Mouse (Mus musculus) spleen, adult 2 months (tissue): ENCODE measurements at regions not wholly inside any gene's neighbourhood (a gene's known extent, or its start where the extent isn't known, plus 50 kb on each side); places are given as distances from the start of the nearest gene placed in this dataset.

Experiments used
- CTCF ChIP-seq: fragments of 200-500 bp; IDR thresholded peaks from 2 replicates; pipeline ENCODE4 v1.5.1; 2011; ENCODE audit warnings: mild to moderate bottlenecking, inconsistent platforms; ENCODE audit not compliant: insufficient read depth, insufficient read length, insufficient replicate concordance; ENCODE audit errors: extremely low read depth
- POLR2A ChIP-seq: fragments of 200-500 bp; IDR thresholded peaks from 2 replicates; pipeline ENCODE4 v1.6.1; 2011; ENCODE audit warnings: low read depth, low read length, inconsistent platforms

- no peak for TF ChIP-seq CTCF
- TF ChIP-seq POLR2A = no peak
Observed at GRCm38 (mm10) chr4:127543276-127543675, 185.3 kb upstream of the Gjb5 start.
